Mouse (Mus musculus): ENCODE measurements around the gene Rtl8a. TPM values are rescaled to one million over a fixed set of nuclear protein-coding genes. Genes with fewer than 3 reads are reported as not detected.
"Not testable (repeated sequence)": the region's sequence is repeated elsewhere in the genome, so short reads cannot be mapped to it uniquely, and the experiment has no call there.

Rtl8a gene
- 41.2 and 46.1 TPM in 2 replicates for polyA plus RNA-seq (2011; ENCODE audit: insufficient read length, low read depth, missing spikeins)

- H3K4me1 ChIP-seq (ENCODE audit: control insufficient read depth, insufficient read depth, low read length); H3K27ac ChIP-seq (ENCODE audit: insufficient read depth, low read length); H3K4me3 ChIP-seq (ENCODE audit: insufficient read depth, low read length): not testable (repeated sequence)
- peak; percentile 48 for TF ChIP-seq POLR2A (IDR thresholded peaks at IDR 0.05; ENCODE audit: low read depth, low read length)
Observed at GRCm38 (mm10) chrX:53642980-53643961, at the start of gene Rtl8a. Rtl8a (minus strand) TSS chrX:53643682.

- no peak overlapping the region for H3K27ac ChIP-seq (ENCODE audit: insufficient read depth, low read length)
- TF ChIP-seq CTCF (IDR thresholded peaks at IDR 0.05; ENCODE audit: borderline replicate concordance, insufficient read depth, low read length) = no peak
- TF ChIP-seq POLR2A (IDR thresholded peaks at IDR 0.05; ENCODE audit: low read depth, low read length) = no peak
- no peak overlapping the region for H3K4me3 ChIP-seq (ENCODE audit: insufficient read depth, low read length)
- no peaks in the 10 kb centered on the region for H3K4me1 ChIP-seq (ENCODE audit: control insufficient read depth, insufficient read depth, low read length)
Observed at GRCm38 (mm10) chrX:53693141-53693540, 49.7 kb upstream of the Rtl8a start.

- TF ChIP-seq CTCF (IDR thresholded peaks at IDR 0.05; ENCODE audit: borderline replicate concordance, insufficient read depth, low read length) (no peak), POLR2A (IDR thresholded peaks at IDR 0.05; ENCODE audit: low read depth, low read length) (no peak)
- Histone ChIP-seq H3K4me3 (ENCODE audit: insufficient read depth, low read length) (no peak overlapping the region), H3K4me1 (ENCODE audit: control insufficient read depth, insufficient read depth, low read length) (no peaks in the 10 kb centered on the region), H3K27ac (ENCODE audit: insufficient read depth, low read length) (no peak overlapping the region)
Observed at GRCm38 (mm10) chrX:53692065-53692464, 48.6 kb upstream of the Rtl8a start.

- H3K27ac ChIP-seq (ENCODE audit: insufficient read depth, low read length); H3K4me3 ChIP-seq (ENCODE audit: insufficient read depth, low read length); H3K4me1 ChIP-seq (ENCODE audit: control insufficient read depth, insufficient read depth, low read length): not testable (repeated sequence)
Observed at GRCm38 (mm10) chrX:53684676-53685075, 41.2 kb upstream of the Rtl8a start.

GRCm38 (mm10) chrX:53682650-53683049 is 39.2 kb upstream of the Rtl8a start:
- H3K4me3 ChIP-seq (ENCODE audit: insufficient read depth, low read length); H3K4me1 ChIP-seq (ENCODE audit: control insufficient read depth, insufficient read depth, low read length); H3K27ac ChIP-seq (ENCODE audit: insufficient read depth, low read length): not testable (repeated sequence)

GRCm38 (mm10) chrX:53676943-53677342 is 33.5 kb upstream of the Rtl8a start:
- not testable (repeated sequence) for H3K27ac ChIP-seq (ENCODE audit: insufficient read depth, low read length); H3K4me3 ChIP-seq (ENCODE audit: insufficient read depth, low read length); H3K4me1 ChIP-seq (ENCODE audit: control insufficient read depth, insufficient read depth, low read length)

GRCm38 (mm10) chrX:53670696-53671095 is 27.2 kb upstream of the Rtl8a start:
- H3K27ac ChIP-seq (ENCODE audit: insufficient read depth, low read length); H3K4me1 ChIP-seq (ENCODE audit: control insufficient read depth, insufficient read depth, low read length): not testable (repeated sequence)
- H3K4me3 ChIP-seq (ENCODE audit: insufficient read depth, low read length) = 0 out of 2 replicates have a peak overlapping the region, but pooled peaks have one; percentile 26

- 0 out of 2 replicates have a peak within 1 kb of the TSS, but pooled peaks have one; percentile 26 for H3K4me3 ChIP-seq (ENCODE audit: insufficient read depth, low read length)
- H3K4me1 ChIP-seq (ENCODE audit: control insufficient read depth, insufficient read depth, low read length) = no peaks in the 10 kb centered on the region
- no peak for TF ChIP-seq CTCF (IDR thresholded peaks at IDR 0.05; ENCODE audit: borderline replicate concordance, insufficient read depth, low read length)
- peak; percentile 8; the same call in 1 of the 2 replicates for TF ChIP-seq POLR2A (IDR thresholded peaks at IDR 0.05; ENCODE audit: low read depth, low read length)
- no peak within 1 kb of the TSS for H3K27ac ChIP-seq (ENCODE audit: insufficient read depth, low read length)
Observed at GRCm38 (mm10) chrX:53670294-53670693, 26.8 kb upstream of the Rtl8a start, which contains the start of gene Rtl8b. Rtl8b (minus strand) TSS chrX:53670408.

GRCm38 (mm10) chrX:53669557-53670270 is 26.2 kb upstream of the Rtl8a start:
- H3K27ac ChIP-seq (ENCODE audit: insufficient read depth, low read length); H3K4me3 ChIP-seq (ENCODE audit: insufficient read depth, low read length): not testable (repeated sequence)

GRCm38 (mm10) chrX:53652917-53653316 is 9.4 kb upstream of the Rtl8a start:
- H3K27ac ChIP-seq (ENCODE audit: insufficient read depth, low read length); H3K4me1 ChIP-seq (ENCODE audit: control insufficient read depth, insufficient read depth, low read length); H3K4me3 ChIP-seq (ENCODE audit: insufficient read depth, low read length): not testable (repeated sequence)

More at GRCm38 (mm10) chrX:53669557-53670270, 26.2 kb upstream of the Rtl8a start:
- not testable (repeated sequence) for H3K4me1 ChIP-seq (ENCODE audit: control insufficient read depth, insufficient read depth, low read length)
